Mouse (Mus musculus) E14TG2a.4 (cell line): ENCODE results near the gene Aldh3b3.

Source experiments
- CTCF ChIP-seq: conservative IDR thresholded peaks from 2 replicates; pipeline ENCODE4 v1.5.1; 2014; ENCODE audit warnings: low read length
- POU5F1 ChIP-seq: IDR thresholded peaks from 2 replicates; pipeline ENCODE4 v1.6.1; 2014; ENCODE audit warnings: low read length, borderline replicate concordance

GRCm38 (mm10) chr19:4017921-4018587 is 59.6 kb downstream of the Aldh3b3 start:
- TF ChIP-seq CTCF (no peak), POU5F1 (no peak)
